Mouse (Mus musculus) thymus, postnatal 36 days (tissue): Measurements from ENCODE around the gene E130208F15Rik.

Source experiments
- DNase-seq, 2 experiments: peaks; one replicate each; pipeline ENCODE4 v3.0.0; 2022; ENCODE audit warnings: mixed read lengths in 2 of 2

Gene E130208F15Rik

GRCm38 (mm10) chr7:30321539-30322284, at the start of gene E130208F15Rik:
TSS of gene E130208F15Rik (plus strand) at chr7:30321740.
- peak; percentile 68 to 80 for DNase-seq

GRCm38 (mm10) chr7:30274383-30274782, 47.2 kb upstream of the E130208F15Rik start:
- DNase-seq = no peak

- no peak for DNase-seq
Measured at GRCm38 (mm10) chr7:30278911-30279310, 42.6 kb upstream of the E130208F15Rik start.

GRCm38 (mm10) chr7:30279536-30279935, 42.0 kb upstream of the E130208F15Rik start:
- no peak for DNase-seq

GRCm38 (mm10) chr7:30279951-30280669, 41.4 kb upstream of the E130208F15Rik start, which contains the start of the genes Thap8 and Wdr62:
TSS of gene Thap8 (plus strand) at chr7:30280094.
TSS of gene Wdr62 (minus strand) at chr7:30280419.
- DNase-seq = peak; percentile 86 to 90

- DNase-seq = peak; percentile 69 to 78
Measured at GRCm38 (mm10) chr7:30280670-30281138, 40.8 kb upstream of the E130208F15Rik start.

- DNase-seq = no peak
Measured at GRCm38 (mm10) chr7:30281522-30281921, 40.0 kb upstream of the E130208F15Rik start.

- no peak for DNase-seq
Measured at GRCm38 (mm10) chr7:30282740-30283139, 38.8 kb upstream of the E130208F15Rik start.

- no peak for DNase-seq
Measured at GRCm38 (mm10) chr7:30286701-30287410, 34.7 kb upstream of the E130208F15Rik start.

GRCm38 (mm10) chr7:30288046-30288445, 33.5 kb upstream of the E130208F15Rik start:
- no peak for DNase-seq

GRCm38 (mm10) chr7:30289071-30289713, 32.3 kb upstream of the E130208F15Rik start:
- no peak for DNase-seq

GRCm38 (mm10) chr7:30289714-30290399, 31.7 kb upstream of the E130208F15Rik start:
- DNase-seq = no peak

GRCm38 (mm10) chr7:30291215-30292131, 30.1 kb upstream of the E130208F15Rik start, which contains the start of gene Clip3:
TSS of gene Clip3 (plus strand) at chr7:30291728.
- peak; percentile 35 to 51 for DNase-seq

- DNase-seq = no peak
Measured at GRCm38 (mm10) chr7:30293795-30294194, 27.7 kb upstream of the E130208F15Rik start.

- no peak for DNase-seq
Measured at GRCm38 (mm10) chr7:30294296-30294695, 27.2 kb upstream of the E130208F15Rik start.

- DNase-seq = no peak
Measured at GRCm38 (mm10) chr7:30295103-30295502, 26.4 kb upstream of the E130208F15Rik start.

- DNase-seq = no peak
Measured at GRCm38 (mm10) chr7:30296816-30297215, 24.7 kb upstream of the E130208F15Rik start.

- DNase-seq = no peak
Measured at GRCm38 (mm10) chr7:30297266-30297665, 24.3 kb upstream of the E130208F15Rik start.

- DNase-seq = peak in 1 of 2 experiments; percentile 31
Measured at GRCm38 (mm10) chr7:30300914-30301313, 20.6 kb upstream of the E130208F15Rik start.

- DNase-seq = no peak
Measured at GRCm38 (mm10) chr7:30306083-30306779, 15.3 kb upstream of the E130208F15Rik start.
